Mouse (Mus musculus) G1E (cell line): ENCODE measurements at regions not wholly inside any gene's neighbourhood (a gene's known extent, or its start where the extent isn't known, plus 50 kb on each side); places are given as distances from the start of the nearest gene placed in this dataset.

Experiments
- ATAC-seq: 2 replicates; pipeline ENCODE4 v1.8.0; 2016; ENCODE audit warnings: mild to moderate bottlenecking; ENCODE audit not compliant: insufficient number of reproducible peaks, poor library complexity, low FRiP score, severe bottlenecking; ENCODE audit errors: extremely low read depth
- DNase-seq: peaks from one replicate; pipeline ENCODE4 v3.0.0; 2012; ENCODE audit warnings: low spot score
- H3K27me3 ChIP-seq: 2 replicates; pipeline ENCODE4 v1.6.1; 2012; ENCODE audit warnings: mild to moderate bottlenecking, low read length, inconsistent platforms; ENCODE audit not compliant: insufficient read depth
- H3K36me3 ChIP-seq: replicated peaks from 2 replicates; pipeline ENCODE3; 2012; ENCODE audit warnings: mild to moderate bottlenecking, inconsistent platforms
- H3K4me1 ChIP-seq: 2 replicates; pipeline ENCODE4 v1.6.1; 2012; ENCODE audit warnings: low read depth, low read length, inconsistent platforms, mixed read lengths; ENCODE audit not compliant: insufficient read depth
- H3K4me3 ChIP-seq: 2 replicates; pipeline ENCODE4 v1.5.1; 2012; ENCODE audit warnings: low read depth, mild to moderate bottlenecking, inconsistent platforms, low read length, moderate library complexity, mixed read lengths
- H3K9me3 ChIP-seq: replicated peaks from 2 replicates; pipeline ENCODE4 v1.6.1; 2012; ENCODE audit warnings: inconsistent platforms
- CTCF ChIP-seq: IDR thresholded peaks from 2 replicates; pipeline ENCODE4 v1.5.1; 2012; ENCODE audit warnings: low read depth, low read length, inconsistent platforms, mixed read lengths
- GATA1 ChIP-seq: IDR thresholded peaks from 2 replicates; pipeline ENCODE4 v1.6.1; 2012; ENCODE audit warnings: borderline replicate concordance, low read length, inconsistent platforms, mixed read lengths
- GATA2 ChIP-seq: IDR thresholded peaks from 2 replicates; pipeline ENCODE4 v1.6.1; 2012; ENCODE audit warnings: low read depth, low read length, inconsistent platforms, borderline replicate concordance
- POLR2AphosphoS5 ChIP-seq: IDR thresholded peaks from 2 replicates; pipeline ENCODE4 v1.6.1; 2012; ENCODE audit warnings: low read depth, low read length, inconsistent platforms; ENCODE audit not compliant: insufficient replicate concordance
- TAL1 ChIP-seq: conservative IDR thresholded peaks from 2 replicates; pipeline ENCODE4 v1.6.1; 2012; ENCODE audit warnings: low read depth, low read length, inconsistent platforms, mixed read lengths

GRCm38 (mm10) chr16:30878821-30879220 is 202.4 kb downstream of the Xxylt1 start:
- no peaks in the 10 kb centered on the region for H3K36me3 ChIP-seq
- no peak for TF ChIP-seq TAL1
- TF ChIP-seq GATA2, result no peak
- TF ChIP-seq CTCF, result no peak
- no peak for TF ChIP-seq POLR2AphosphoS5
- TF ChIP-seq GATA1, result no peak
- no peaks in the 10 kb centered on the region for H3K9me3 ChIP-seq

GRCm38 (mm10) chr16:30879878-30880277 is 201.4 kb downstream of the Xxylt1 start:
- Histone ChIP-seq H3K36me3 (no peaks in the 10 kb centered on the region), H3K9me3 (no peaks in the 10 kb centered on the region), H3K27me3 (peaks cover 16% of the 10 kb centered on the region), H3K4me3 (no peak overlapping the region), H3K4me1 (no peaks in the 10 kb centered on the region)
- DNase-seq (no peak), ATAC-seq (no peak)
- no peak for TF ChIP-seq GATA2
- TF ChIP-seq GATA1, result no peak
- TF ChIP-seq TAL1, result no peak
- no peak for TF ChIP-seq POLR2AphosphoS5

More at GRCm38 (mm10) chr16:30878821-30879220, 202.4 kb downstream of the Xxylt1 start:
- Histone ChIP-seq H3K4me3 (no peak overlapping the region), H3K27me3 (peaks cover 12% of the 10 kb centered on the region; the same call in 1 of the 2 replicates), H3K4me1 (no peaks in the 10 kb centered on the region)
- no peak for ATAC-seq
- no peak for DNase-seq

GRCm38 (mm10) chr16:30880682-30881081 is 200.6 kb downstream of the Xxylt1 start:
- Histone ChIP-seq H3K9me3 (no peaks in the 10 kb centered on the region), H3K27me3 (peaks cover 20% of the 10 kb centered on the region), H3K4me3 (no peak overlapping the region), H3K36me3 (no peaks in the 10 kb centered on the region), H3K4me1 (no peaks in the 10 kb centered on the region)
- DNase-seq (no peak), ATAC-seq (no peak)
- TF ChIP-seq POLR2AphosphoS5 (no peak), GATA2 (no peak), TAL1 (no peak), CTCF (no peak), GATA1 (no peak)

GRCm38 (mm10) chr16:30881186-30881585 is 200.0 kb downstream of the Xxylt1 start:
- no peak for ATAC-seq
- no peaks in the 10 kb centered on the region for H3K4me1 ChIP-seq
- no peak for TF ChIP-seq GATA2
- no peak for TF ChIP-seq POLR2AphosphoS5
- TF ChIP-seq CTCF, result no peak
- no peak for TF ChIP-seq TAL1
- TF ChIP-seq GATA1, result no peak

GRCm38 (mm10) chr16:30883490-30884188 is 197.6 kb downstream of the Xxylt1 start:
- TF ChIP-seq GATA2 (no peak), CTCF (no peak)

More at GRCm38 (mm10) chr16:30881186-30881585, 200.0 kb downstream of the Xxylt1 start:
- DNase-seq, result no peak
- no peaks in the 10 kb centered on the region for H3K36me3 ChIP-seq
- no peaks in the 10 kb centered on the region for H3K9me3 ChIP-seq
- H3K27me3 ChIP-seq, result peaks cover 20% of the 10 kb centered on the region
- no peak overlapping the region for H3K4me3 ChIP-seq

GRCm38 (mm10) chr16:30884189-30884551 is 197.1 kb downstream of the Xxylt1 start:
- Histone ChIP-seq H3K36me3 (no peaks in the 10 kb centered on the region), H3K4me3 (no peak overlapping the region), H3K9me3 (no peaks in the 10 kb centered on the region), H3K4me1 (no peaks in the 10 kb centered on the region), H3K27me3 (peaks cover 22% of the 10 kb centered on the region)
- DNase-seq (no peak), ATAC-seq (no peak)
- TF ChIP-seq GATA2 (no peak), GATA1 (no peak), POLR2AphosphoS5 (no peak), TAL1 (no peak), CTCF (no peak)

More at GRCm38 (mm10) chr16:30883490-30884188, 197.6 kb downstream of the Xxylt1 start:
- H3K9me3 ChIP-seq, result no peaks in the 10 kb centered on the region
- H3K4me1 ChIP-seq, result no peaks in the 10 kb centered on the region
- ATAC-seq (no peak), DNase-seq (no peak)
- H3K27me3 ChIP-seq, result peaks cover 22% of the 10 kb centered on the region
- H3K4me3 ChIP-seq, result no peak overlapping the region
- no peaks in the 10 kb centered on the region for H3K36me3 ChIP-seq
